Mouse (Mus musculus) spleen, postnatal 0 days (tissue): ENCODE measurements around the gene Mcpt1. TPM values are rescaled to one million over a fixed set of nuclear protein-coding genes. Genes with fewer than 3 reads are reported as not detected.

Source experiments
- polyA plus RNA-seq: library from polyadenylated mRNA; unstranded; fragments of >200 nt; fragmentation: Nextera tagmentation; extraction: Ambion mirVana; gene quantifications from 2 replicates; pipeline ENCODE4 v1.2.1, GENCODE M21; 2015

The Mcpt1 gene
- polyA plus RNA-seq, result 0.36 and 0.63 TPM in 2 replicates

GRCm38 (mm10) chr14:56017671-56018070 is at the start of gene Mcpt1:
Gene Mcpt1 (plus strand): TSS chr14:56017971.

GRCm38 (mm10) chr14:56030395-56030794 is 12.6 kb downstream of the Mcpt1 start, which contains the start of gene Mcpt9:
Gene Mcpt9 (minus strand): TSS chr14:56030495.

GRCm38 (mm10) chr14:56041792-56042191 is 24.0 kb downstream of the Mcpt1 start, which contains the start of gene Mcpt2:
Gene Mcpt2 (plus strand): TSS chr14:56042041.

GRCm38 (mm10) chr14:56062213-56062612 is 44.4 kb downstream of the Mcpt1 start, which contains the start of gene Mcpt4:
Gene Mcpt4 (minus strand): TSS chr14:56062313.

Other genes starting within 250 kb of the Mcpt1 start
- 1.9 and 3.1 TPM in 2 replicates for gene Adcy4, start 233.9 kb upstream of the Mcpt1 start, polyA plus RNA-seq
- gene Ripk3, start 229.1 kb upstream of the Mcpt1 start, polyA plus RNA-seq, result 28.4 and 31.4 TPM in 2 replicates
- 4.8 and 7.3 TPM in 2 replicates for gene Nfatc4, start 194.8 kb upstream of the Mcpt1 start, polyA plus RNA-seq
- gene Nynrin, start 164.0 kb upstream of the Mcpt1 start, polyA plus RNA-seq, result 1.6 and 2.8 TPM in 2 replicates
- gene Cbln3, start 133.6 kb upstream of the Mcpt1 start, polyA plus RNA-seq, result 0.05 and 0.22 TPM in 2 replicates
- 7.6 and 10.2 TPM in 2 replicates for gene Khnyn, start 133.0 kb upstream of the Mcpt1 start, polyA plus RNA-seq
- gene Sdr39u1, start 117.7 kb upstream of the Mcpt1 start, polyA plus RNA-seq, result 22.0 and 25.5 TPM in 2 replicates
- 249 and 554 TPM in 2 replicates for gene Cma1, start 73.3 kb upstream of the Mcpt1 start, polyA plus RNA-seq
- 0.45 and 0.92 TPM in 2 replicates for gene Cma2, start 67.0 kb upstream of the Mcpt1 start, polyA plus RNA-seq
- not detected in 2 replicates for gene Mcpt9, start 12.5 kb downstream of the Mcpt1 start, polyA plus RNA-seq
- 2.1 and 4.4 TPM in 2 replicates for gene Mcpt2, start 24.1 kb downstream of the Mcpt1 start, polyA plus RNA-seq
- gene Mcpt4, start 44.3 kb downstream of the Mcpt1 start, polyA plus RNA-seq, result 129 and 337 TPM in 2 replicates
- 32.2 and 48.0 TPM in 2 replicates for gene Mcpt8, start 67.3 kb downstream of the Mcpt1 start, polyA plus RNA-seq
- gene Ctsg, start 84.6 kb downstream of the Mcpt1 start, polyA plus RNA-seq, result 81.1 and 110 TPM in 2 replicates
- not detected in 2 replicates for gene Gzme, start 102.7 kb downstream of the Mcpt1 start, polyA plus RNA-seq
- gene Gzmd, start 114.6 kb downstream of the Mcpt1 start, polyA plus RNA-seq, result not detected in 2 replicates
- not detected in 2 replicates for gene Gzmg, start 141.6 kb downstream of the Mcpt1 start, polyA plus RNA-seq
- gene Gzmn, start 156.6 kb downstream of the Mcpt1 start, polyA plus RNA-seq, result not detected in 2 replicates
- not detected in 2 replicates for gene Gzmf, start 193.4 kb downstream of the Mcpt1 start, polyA plus RNA-seq
- not detected in 2 replicates for gene Gzmc, start 216.7 kb downstream of the Mcpt1 start, polyA plus RNA-seq
- 1.6 and 3.4 TPM in 2 replicates for gene Gzmb, start 244.3 kb downstream of the Mcpt1 start, polyA plus RNA-seq